Mouse (Mus musculus) left cerebral cortex, postnatal 14 days (tissue): ENCODE measurements at regions not wholly inside any gene's neighbourhood (a gene's known extent, or its start where the extent isn't known, plus 50 kb on each side); places are given as distances from the start of the nearest gene placed in this dataset.
"Not testable (repeated sequence)": the region's sequence is repeated elsewhere in the genome, so short reads cannot be mapped to it uniquely, and the experiment has no call there.

Experiments
- DNase-seq, 2 experiments: peaks; one replicate each; pipeline ENCODE4 v3.0.0; 2021 to 2022; ENCODE audit warnings: low spot score in 2 of 2, mixed read lengths in 1 of 2
- intact Hi-C: fragments of 180-260 bp; cut with DNase I; formaldehyde crosslinking; loops from one replicate; pipeline ENCODE4 v1.15.1; 2025

- no peak for DNase-seq
- intact Hi-C loops = no loop called here
These were observed 364.0 kb upstream of the Rgs18 start for GRCm38 (mm10) chr1:145139267-145139651.

DNA sequence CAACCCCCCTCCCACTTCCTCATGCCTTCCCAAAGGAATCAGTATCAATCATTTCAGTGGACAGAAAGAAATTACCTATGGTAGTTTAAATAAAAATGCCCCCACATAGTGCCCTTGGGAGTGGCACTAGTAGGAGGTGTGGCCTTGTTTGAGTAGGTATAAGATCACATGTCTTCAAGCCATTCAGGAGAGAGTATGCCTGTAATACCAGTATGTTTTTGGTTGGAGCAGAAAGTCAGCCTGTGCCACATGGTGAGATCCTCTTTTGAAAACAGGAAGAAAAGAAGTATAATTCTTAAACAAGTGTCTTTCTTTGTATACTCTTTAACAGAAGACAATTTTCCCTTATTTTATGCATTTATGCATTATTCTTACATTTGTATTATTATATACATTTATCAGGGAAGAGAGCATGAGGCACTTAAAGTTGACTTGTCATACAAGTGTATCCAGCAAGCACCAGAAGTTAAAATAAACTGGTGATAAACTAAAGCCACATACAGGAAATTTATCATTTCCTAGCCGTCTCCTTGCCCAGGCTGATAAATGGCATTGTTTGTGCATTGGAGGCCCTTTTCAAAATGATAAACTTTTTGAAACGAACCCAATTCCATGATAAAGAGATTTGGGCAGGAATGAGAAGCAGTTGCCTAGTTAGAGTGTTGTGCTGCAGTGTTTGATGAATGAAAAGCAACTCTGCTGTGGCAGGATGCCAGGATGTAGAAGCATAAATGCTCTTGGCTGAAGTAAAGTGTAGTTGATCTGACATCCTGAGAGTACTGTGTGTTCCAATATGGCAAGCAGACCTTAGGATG, 363.4 kb upstream of the Rgs18 start:
- DNase-seq = peak; percentile 4 to 7
- intact Hi-C loops = no loop called here

- DNase-seq = no peak
- intact Hi-C loops = no loop called here
These were observed 355.8 kb upstream of the Rgs18 start for GRCm38 (mm10) chr1:145131020-145131419.

DNA sequence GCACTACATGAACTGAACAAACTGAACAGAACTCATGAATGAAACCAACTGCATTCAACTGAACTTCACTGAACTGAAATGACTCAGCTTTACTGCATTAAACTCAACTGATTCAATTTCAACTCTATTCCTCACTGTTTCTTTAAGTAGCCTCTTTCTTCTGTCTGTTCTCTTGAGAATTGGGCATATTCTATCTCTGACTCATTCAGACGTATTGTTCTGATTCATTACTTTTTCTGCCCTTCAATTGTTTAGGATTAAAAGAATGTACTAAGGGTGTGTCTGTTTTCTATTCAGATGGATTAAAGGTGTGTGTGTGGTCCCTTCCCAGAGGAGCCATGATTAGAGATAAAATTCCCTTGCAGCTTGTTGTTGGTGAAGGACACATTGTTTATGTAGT, 337.9 kb upstream of the Rgs18 start:
- intact Hi-C loops = no loop called here

DNA sequence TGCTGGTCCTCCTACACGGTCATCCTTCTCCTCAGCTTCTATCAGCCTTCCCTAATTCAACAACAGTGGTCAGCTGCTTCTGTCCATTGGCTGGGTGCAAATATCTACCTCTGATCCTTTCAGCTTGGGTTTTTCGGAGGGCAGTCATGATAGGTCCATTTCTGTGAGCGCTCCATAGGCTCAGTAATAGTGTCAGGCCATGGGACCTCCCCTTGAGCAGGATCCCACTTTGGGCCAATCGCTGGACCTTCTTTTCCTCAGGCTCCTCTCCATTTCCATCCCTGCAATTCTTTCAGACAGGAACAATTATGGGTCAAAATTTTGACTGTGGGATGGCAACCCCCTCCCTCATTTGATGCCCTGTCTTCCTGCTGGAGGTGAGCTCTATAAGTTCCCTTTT, 331.5 kb upstream of the Rgs18 start:
- intact Hi-C loops = not testable (repeated sequence)

More for the DNA sequence above, 337.9 kb upstream of the Rgs18 start:
- DNase-seq = no peak

GRCm38 (mm10) chr1:145065255-145065854, 290.1 kb upstream of the Rgs18 start:
- intact Hi-C loops = no loop called here
- no peak for DNase-seq

More for the DNA sequence above, 331.5 kb upstream of the Rgs18 start:
- not testable (repeated sequence) for DNase-seq

DNA sequence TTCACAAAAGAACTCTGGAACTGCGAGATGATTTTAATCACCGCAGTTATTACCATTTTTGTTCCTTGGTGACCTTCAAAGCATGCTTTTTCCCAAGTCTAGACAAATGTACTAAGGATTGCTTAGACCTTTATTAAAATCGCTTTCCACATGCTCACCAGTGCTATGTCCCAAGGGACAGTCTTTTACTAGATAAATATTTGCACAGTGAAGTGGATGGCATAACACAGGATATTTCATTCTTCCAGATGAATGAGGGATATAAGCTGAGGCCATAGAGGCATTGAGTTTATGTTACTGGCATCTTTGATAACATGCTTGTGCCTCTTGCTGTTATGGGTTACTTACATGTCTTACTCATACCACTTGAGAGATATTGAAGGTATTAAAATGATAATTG, 289.1 kb upstream of the Rgs18 start:
- DNase-seq = no peak
- intact Hi-C loops = no loop called here

DNA sequence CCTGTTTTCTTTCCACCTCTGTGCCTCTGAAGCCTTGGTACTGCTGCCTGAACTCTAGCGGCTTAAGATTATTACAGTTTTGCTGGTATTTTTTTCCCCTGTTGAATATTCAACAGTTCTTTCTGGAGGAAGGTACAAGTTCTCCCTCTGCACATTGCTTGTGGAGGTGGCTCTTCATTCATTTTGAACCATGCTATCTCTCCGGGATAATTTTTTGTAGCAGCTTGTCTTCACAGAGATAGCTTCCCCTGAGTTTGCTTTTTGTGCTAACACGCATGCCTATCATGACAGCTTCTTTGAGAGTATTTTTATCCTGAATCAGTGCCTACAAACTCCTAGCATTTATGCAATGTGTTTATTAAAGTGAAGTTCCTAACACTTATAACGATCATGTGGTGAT, 240.4 kb upstream of the Rgs18 start:
- peak; percentile 3 to 8 for DNase-seq

GRCm38 (mm10) chr1:145010833-145011232, 235.6 kb upstream of the Rgs18 start:
- intact Hi-C loops = no loop called here
- no peak for DNase-seq

More for the DNA sequence above, 240.4 kb upstream of the Rgs18 start:
- intact Hi-C loops = no loop called here

DNA sequence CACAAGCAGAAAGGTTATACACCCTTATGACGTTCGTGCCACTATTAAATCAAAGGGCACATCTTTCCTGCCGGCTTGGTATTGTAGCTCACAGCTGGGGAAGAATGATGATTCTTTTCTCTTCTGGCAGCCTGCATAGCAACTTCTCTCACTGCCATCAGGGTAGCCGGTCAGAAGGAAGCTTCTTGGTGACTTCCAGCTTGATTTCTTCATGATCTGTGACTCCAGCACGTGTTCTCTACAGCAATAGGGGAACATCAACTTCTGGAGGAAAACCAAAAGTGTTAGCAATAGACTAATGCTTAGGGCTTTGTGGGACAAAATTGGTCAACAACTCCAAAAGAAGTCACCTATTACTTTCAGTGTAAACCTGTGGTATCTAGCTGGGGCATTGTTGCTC, 202.9 kb upstream of the Rgs18 start:
- intact Hi-C loops = no loop called here
- DNase-seq = no peak

DNA sequence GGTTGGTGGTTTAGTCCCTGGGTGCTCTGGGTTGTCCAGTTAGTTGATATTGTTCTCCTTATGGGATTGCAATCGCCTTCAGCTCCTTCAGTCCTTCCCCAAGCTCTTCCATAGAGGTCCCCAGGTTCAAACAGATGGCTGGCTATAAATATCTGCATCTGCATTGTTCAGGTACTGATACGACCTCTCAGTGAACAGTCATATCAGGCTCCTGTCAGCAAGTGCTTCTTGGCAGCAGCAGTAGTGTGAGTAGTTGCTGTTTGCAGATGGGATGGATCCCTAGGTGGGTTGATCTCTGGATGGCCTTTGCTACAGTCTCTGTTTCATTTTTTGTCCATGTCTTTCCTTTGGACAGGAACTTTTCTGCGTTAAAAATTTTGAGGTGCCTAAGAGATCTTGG, 190.5 kb upstream of the Rgs18 start:
- DNase-seq = no peak
- intact Hi-C loops = no loop called here

GRCm38 (mm10) chr1:144939006-144939405, 163.8 kb upstream of the Rgs18 start:
- DNase-seq = no peak
- intact Hi-C loops = no loop called here

DNA sequence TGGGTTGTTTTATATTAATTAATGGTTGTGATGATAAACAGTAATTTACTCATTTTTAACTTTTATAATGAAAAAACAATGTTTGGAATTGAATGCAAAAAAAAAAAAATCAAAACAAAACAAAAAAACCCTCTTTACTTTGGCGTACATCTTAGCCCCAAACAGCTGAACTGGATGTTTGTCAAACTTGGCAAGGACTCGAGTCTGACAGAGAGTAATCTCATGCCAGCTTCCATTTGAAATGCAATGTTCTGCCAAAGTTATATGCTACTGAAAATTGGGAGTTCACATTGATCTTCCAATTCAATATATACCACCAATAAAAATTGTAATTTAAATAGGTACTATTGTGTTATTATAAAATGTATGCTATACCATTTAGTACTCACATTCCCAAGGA, 150.9 kb upstream of the Rgs18 start:
- peak in 1 of 2 experiments; percentile 2 for DNase-seq
- intact Hi-C loops = no loop called here

- peak in 1 of 2 experiments; percentile 8 for DNase-seq
- intact Hi-C loops = no loop called here
These were observed 141.3 kb upstream of the Rgs18 start for GRCm38 (mm10) chr1:144916568-144916967.

- intact Hi-C loops = no loop called here
- DNase-seq = no peak
These were observed 127.8 kb upstream of the Rgs18 start for GRCm38 (mm10) chr1:144902987-144903386.

- intact Hi-C loops = no loop called here
- DNase-seq = peak in 1 of 2 experiments; percentile 26
These were observed 108.4 kb upstream of the Rgs18 start for GRCm38 (mm10) chr1:144883633-144884032.

GRCm38 (mm10) chr1:144862133-144862532, 86.9 kb upstream of the Rgs18 start:
- no peak for DNase-seq
- intact Hi-C loops = no loop called here
